1 mouse cellular context compared by ENCODE assay signal in the genomic region with DNA sequence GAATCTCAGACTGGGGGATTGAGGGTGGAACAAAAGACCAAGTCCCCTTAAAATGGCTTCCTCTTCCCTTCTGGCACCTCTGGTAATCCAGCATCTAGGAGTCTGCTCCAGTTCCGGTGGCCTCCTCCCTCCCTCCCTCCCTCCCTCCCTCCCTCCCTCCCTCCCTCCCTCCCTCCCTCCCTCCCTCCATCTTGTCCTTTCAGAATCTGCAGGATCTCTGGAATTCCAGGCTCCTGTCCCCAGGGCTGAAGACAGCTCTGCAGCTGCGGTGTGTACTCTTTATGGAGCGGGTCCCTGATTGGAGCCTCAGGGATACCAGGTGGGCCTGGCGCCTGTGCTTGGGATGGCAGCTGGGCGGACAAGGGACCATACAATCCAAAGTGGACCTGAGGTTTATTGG.
TF ChIP-seq lines count a peak whose summit lies in the region.

No protein-coding gene starts in this region.

TF ChIP-seq in MEL, 35 proteins besides CTCF, POLR2A, EP300 and RAD21:
- TF ChIP-seq MAZ (IDR thresholded peaks at IDR 0.05; ENCODE audit: low read depth, low read length) (no peak), GABPA (IDR thresholded peaks at IDR 0.05; ENCODE audit: low read depth, low read length) (no peak), MAX (IDR thresholded peaks at IDR 0.05; ENCODE audit: low read length) (no peak), ZKSCAN1 (IDR thresholded peaks at IDR 0.05; ENCODE audit: low read depth, low read length) (no peak), RCOR1 (IDR thresholded peaks at IDR 0.05; ENCODE audit: low read depth, low read length) (no peak), ZMIZ1 (IDR thresholded peaks at IDR 0.05; ENCODE audit: low read depth, low read length) (no peak), NRF1 (IDR thresholded peaks at IDR 0.05; ENCODE audit: insufficient read depth, low read depth, low read length, poor library complexity, severe bottlenecking) (no peak), GATA1 (IDR thresholded peaks at IDR 0.05; ENCODE audit: low read depth, low read length) (no peak), USF2 (IDR thresholded peaks at IDR 0.05; ENCODE audit: borderline replicate concordance in 1 of 2, insufficient read depth in 1 of 2, low read depth in 1 of 2, low read length in 2 of 2) (no peak), TAL1 (IDR thresholded peaks at IDR 0.05; ENCODE audit: low read length) (no peak), BHLHE40 (IDR thresholded peaks at IDR 0.05; ENCODE audit: borderline replicate concordance, low read depth, low read length) (no peak)
